Mouse (Mus musculus) megakaryocyte, embryonic 14.5 days (primary cell): ENCODE measurements around the gene Cxcr1. TPM values are rescaled to one million over a fixed set of nuclear protein-coding genes. Genes with fewer than 3 reads are reported as not detected.

ENCODE experiments used
- H3K27me3 ChIP-seq: replicated peaks from 2 replicates; pipeline ENCODE3; 2012; ENCODE audit warnings: inconsistent platforms
- H3K36me3 ChIP-seq: replicated peaks from 2 replicates; pipeline ENCODE3; 2012; ENCODE audit warnings: low read length, inconsistent platforms, mixed read lengths
- H3K4me1 ChIP-seq: 2 replicates; pipeline ENCODE4 v1.6.1; 2012; ENCODE audit warnings: inconsistent platforms
- H3K4me3 ChIP-seq: replicated peaks from 2 replicates; pipeline ENCODE3; 2012; ENCODE audit warnings: moderate library complexity, mild to moderate bottlenecking, inconsistent platforms
- H3K9me3 ChIP-seq: 2 replicates; pipeline ENCODE4 v1.6.1; 2012; ENCODE audit warnings: inconsistent platforms
- FLI1 ChIP-seq: IDR thresholded peaks from 2 replicates; pipeline ENCODE4 v1.6.1; 2012; ENCODE audit warnings: low read length, inconsistent platforms, mixed read lengths
- GATA1 ChIP-seq: IDR thresholded peaks from 3 replicates; pipeline ENCODE4 v1.6.1; 2012; ENCODE audit warnings: mixed read lengths, low read length, inconsistent platforms, borderline replicate concordance
- polyA plus RNA-seq: library from polyadenylated mRNA; stranded (reverse); fragments of >175 nt; gene quantifications from 2 replicates; pipeline ENCODE4 v1.2.3, GENCODE M21; 2012; ENCODE audit warnings: low replicate concordance; ENCODE audit not compliant: insufficient read depth

Cxcr1 gene
- not detected in 2 replicates for polyA plus RNA-seq

DNA sequence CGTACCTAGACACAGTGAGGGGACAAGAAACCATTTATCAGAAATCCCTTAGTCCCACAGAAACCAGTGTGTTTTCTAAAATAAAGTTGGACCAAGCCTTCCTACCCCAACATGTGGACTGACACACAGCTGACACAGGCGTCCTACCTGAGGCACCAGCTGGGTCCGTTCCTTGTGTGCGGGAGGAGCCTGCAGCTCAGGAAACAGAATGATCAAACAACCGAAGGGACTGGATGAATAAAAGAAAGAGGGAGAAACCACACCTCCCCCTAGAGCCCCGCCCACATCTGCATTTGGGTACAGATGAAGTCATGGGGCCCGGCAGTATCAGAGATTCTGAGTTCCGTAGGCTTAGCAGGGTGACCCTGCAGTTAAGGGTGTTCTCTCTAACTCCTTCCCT is at the start of gene Cxcr1:
Cxcr1 (minus strand) TSS at position 187 of the 400 bp plus-strand sequence.
- H3K4me3 ChIP-seq, result no peak within 1 kb of the TSS
- H3K9me3 ChIP-seq, result no peaks in the 10 kb centered on the region
- H3K4me1 ChIP-seq, result peaks cover 36% of the 10 kb centered on the region
- H3K36me3 ChIP-seq, result no peaks in the 10 kb centered on the region
- TF ChIP-seq GATA1 (no peak), FLI1 (no peak)
- peaks cover 21% of the 10 kb centered on the region for H3K27me3 ChIP-seq

DNA sequence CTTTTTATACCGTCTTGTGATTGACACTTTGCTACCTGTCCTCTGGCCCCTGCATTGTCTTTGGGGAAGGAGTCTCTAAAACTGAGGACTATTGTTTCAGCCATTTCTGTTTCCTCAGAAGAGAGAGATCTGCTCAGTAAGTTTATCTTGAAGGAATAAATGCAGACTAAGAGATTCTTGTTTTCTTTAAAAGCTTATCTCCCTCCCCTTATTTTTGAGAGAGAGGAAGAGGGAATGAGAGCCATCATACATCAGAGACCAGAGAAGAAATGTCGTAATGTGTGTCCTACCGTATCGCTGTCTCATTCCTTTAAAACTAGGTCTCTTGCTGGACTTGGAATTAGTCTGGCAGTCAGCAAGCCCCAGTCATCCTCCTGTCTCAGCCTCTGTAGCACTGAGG is 46.4 kb upstream of the Cxcr1 start:
- peaks cover 64% of the 10 kb centered on the region for H3K36me3 ChIP-seq

DNA sequence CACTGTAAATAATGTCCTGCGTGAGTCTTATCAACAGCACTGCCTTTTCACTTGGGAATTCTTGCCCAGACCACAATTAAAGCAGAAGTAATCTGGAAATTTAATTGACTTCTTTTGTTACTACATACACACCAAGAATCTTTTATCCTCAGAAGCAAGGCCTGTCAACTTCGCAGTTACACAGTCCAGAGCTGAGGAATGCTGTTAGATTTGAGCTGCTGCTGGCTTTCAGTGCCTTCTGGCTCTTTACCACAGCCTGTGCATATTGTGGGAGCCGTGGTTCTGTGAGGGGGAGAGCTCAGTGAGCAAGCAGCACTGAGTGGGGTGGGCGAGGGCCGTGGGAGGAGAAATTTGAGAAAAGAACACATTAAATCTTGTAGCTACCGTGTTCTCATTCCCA is 45.9 kb upstream of the Cxcr1 start:
- H3K4me3 ChIP-seq, result peak overlapping the region; percentile 100
- no peaks in the 10 kb centered on the region for H3K9me3 ChIP-seq
- H3K36me3 ChIP-seq, result peaks cover 59% of the 10 kb centered on the region
- H3K4me1 ChIP-seq, result peaks cover 70% of the 10 kb centered on the region
- H3K27me3 ChIP-seq, result no peaks in the 10 kb centered on the region
- no peak for TF ChIP-seq GATA1
- TF ChIP-seq FLI1, result no peak

More for the DNA sequence above, 46.4 kb upstream of the Cxcr1 start:
- H3K4me3 ChIP-seq, result peak overlapping the region; percentile 100
- peaks cover 73% of the 10 kb centered on the region for H3K4me1 ChIP-seq
- no peaks in the 10 kb centered on the region for H3K9me3 ChIP-seq
- TF ChIP-seq GATA1, result no peak
- TF ChIP-seq FLI1, result no peak
- H3K27me3 ChIP-seq, result no peaks in the 10 kb centered on the region

DNA sequence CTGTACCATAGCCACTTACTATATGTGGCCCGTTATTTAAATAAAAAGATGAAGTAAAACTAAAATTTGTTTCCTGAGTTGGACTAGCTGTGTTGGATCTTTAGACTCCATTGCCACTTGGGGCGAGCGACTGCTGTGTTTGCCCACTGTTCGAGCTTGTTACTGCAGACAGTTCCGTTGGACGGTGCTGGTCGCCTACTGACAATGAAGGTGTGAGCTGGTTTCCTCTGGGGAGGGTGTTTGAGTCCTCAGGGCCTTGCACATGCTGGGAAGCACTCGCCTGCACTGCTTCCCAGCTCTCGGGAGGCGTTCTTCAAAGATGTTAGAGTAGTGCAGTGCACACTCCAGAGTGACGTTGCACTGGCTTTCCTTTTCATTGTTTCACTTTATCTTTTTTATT is 45.2 kb upstream of the Cxcr1 start:
- TF ChIP-seq GATA1 (no peak), FLI1 (no peak)
- peaks cover 52% of the 10 kb centered on the region for H3K36me3 ChIP-seq
- H3K4me3 ChIP-seq, result peak overlapping the region; percentile 100
- peaks cover 70% of the 10 kb centered on the region for H3K4me1 ChIP-seq
- no peaks in the 10 kb centered on the region for H3K9me3 ChIP-seq
- H3K27me3 ChIP-seq, result no peaks in the 10 kb centered on the region

DNA sequence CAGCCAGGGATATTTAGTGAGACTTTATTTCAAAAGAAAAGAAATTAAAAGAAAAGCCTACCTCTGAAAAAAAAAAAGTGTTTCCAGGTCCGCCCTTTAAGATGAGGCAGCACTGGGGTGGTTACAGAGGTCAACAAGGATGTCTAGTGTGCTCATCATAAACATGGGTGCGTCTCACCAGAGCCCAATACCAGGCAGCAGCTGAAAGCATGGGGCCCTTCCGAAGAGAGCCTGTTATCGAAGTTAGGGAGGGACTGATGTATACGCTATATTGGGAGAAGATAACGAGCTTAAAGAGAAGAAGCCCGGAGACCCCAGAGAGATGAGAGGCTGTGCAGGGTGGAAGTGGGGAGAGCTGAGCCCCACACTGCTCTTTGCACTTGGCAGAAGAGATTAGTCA is 44.7 kb upstream of the Cxcr1 start:
- H3K4me1 ChIP-seq, result peaks cover 70% of the 10 kb centered on the region
- H3K4me3 ChIP-seq, result peak overlapping the region; percentile 100
- H3K27me3 ChIP-seq, result no peaks in the 10 kb centered on the region
- no peaks in the 10 kb centered on the region for H3K9me3 ChIP-seq
- TF ChIP-seq GATA1 (no peak), FLI1 (no peak)
- H3K36me3 ChIP-seq, result peaks cover 49% of the 10 kb centered on the region

DNA sequence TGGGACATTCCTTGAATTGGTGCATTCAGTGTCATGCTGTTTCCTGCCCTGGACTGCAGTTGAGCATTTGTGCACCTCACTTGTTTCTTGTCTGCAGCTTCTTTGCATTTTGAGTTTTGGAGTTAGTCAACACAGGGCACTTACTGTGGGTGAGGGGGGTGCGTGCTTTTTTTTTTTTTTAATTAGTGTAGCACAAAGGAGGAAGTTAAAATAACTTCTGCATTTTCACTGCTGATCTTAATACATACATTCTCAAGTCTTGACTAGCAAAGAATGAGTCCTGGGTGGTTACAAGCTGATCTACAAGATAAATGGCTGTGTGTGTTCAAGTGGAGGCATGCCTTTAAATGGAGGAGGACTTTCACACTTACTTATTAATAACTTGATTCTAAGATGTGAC is 43.7 kb upstream of the Cxcr1 start:
- H3K4me1 ChIP-seq, result peaks cover 61% of the 10 kb centered on the region
- peak overlapping the region; percentile 100 for H3K4me3 ChIP-seq

DNA sequence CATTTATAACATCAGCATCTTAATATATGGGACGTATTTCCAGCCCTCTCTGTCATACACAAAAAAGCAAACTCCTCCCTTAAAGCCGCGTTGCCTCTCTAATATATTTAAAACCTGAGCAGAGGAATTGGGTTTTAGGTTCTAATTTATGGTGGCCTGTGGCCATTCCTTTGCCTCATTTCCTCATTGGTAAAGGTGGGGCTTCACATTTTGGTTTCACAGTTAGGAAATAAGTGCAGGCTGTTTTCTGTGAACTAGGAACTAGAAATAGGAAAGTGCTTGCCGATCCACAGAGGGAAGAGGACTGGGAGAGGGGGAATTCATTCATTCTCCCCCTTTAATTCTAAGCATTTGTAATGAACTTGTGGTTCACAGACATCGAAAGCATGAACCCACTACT is 43.2 kb upstream of the Cxcr1 start:
- H3K9me3 ChIP-seq, result no peaks in the 10 kb centered on the region
- H3K27me3 ChIP-seq, result no peaks in the 10 kb centered on the region
- TF ChIP-seq FLI1 (no peak), GATA1 (no peak)
- H3K4me1 ChIP-seq, result peaks cover 56% of the 10 kb centered on the region
- peak overlapping the region; percentile 100 for H3K4me3 ChIP-seq
- H3K36me3 ChIP-seq, result peaks cover 37% of the 10 kb centered on the region

More for the DNA sequence above, 43.7 kb upstream of the Cxcr1 start:
- Histone ChIP-seq H3K36me3 (peaks cover 42% of the 10 kb centered on the region), H3K9me3 (no peaks in the 10 kb centered on the region), H3K27me3 (no peaks in the 10 kb centered on the region)
- TF ChIP-seq FLI1, result no peak
- TF ChIP-seq GATA1, result no peak

DNA sequence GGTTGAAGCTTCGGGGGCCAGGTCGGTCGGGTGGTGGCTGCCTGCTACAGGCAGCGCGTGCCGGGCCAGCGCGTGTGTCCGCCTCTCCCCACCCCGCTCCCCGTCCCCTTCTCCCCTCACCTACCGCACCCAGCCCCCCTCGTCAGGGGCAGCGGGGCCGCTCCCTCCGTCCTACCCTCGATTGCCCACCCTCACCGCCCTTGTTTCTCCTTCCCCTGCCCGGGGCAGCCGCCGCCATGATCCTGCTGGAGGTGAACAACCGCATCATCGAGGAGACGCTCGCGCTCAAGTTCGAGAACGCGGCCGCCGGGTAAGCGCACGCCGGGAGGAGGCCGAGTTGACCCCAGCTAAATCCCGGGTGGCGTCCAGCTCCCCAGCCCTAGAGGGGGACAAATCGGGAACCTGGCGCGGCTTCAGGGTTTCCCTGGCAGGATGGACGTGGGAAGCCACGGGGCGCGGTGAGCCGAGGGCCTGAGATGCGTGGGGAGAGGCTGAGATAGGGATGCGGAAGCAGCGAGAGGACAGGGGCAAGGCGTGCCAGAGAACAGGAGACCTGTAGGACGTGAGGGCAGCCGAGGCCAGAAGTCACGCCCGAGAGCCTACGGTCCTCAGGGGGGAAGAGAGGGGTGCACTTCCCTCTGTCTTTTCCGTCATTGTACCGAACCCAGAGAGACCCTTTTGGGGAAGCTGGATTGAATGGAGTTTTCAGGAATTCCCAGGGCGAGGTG is 42.3 kb upstream of the Cxcr1 start:
- H3K36me3 ChIP-seq, result peaks cover 28% of the 10 kb centered on the region
- no peak for TF ChIP-seq GATA1
- TF ChIP-seq FLI1, result no peak
- H3K4me1 ChIP-seq, result peaks cover 52% of the 10 kb centered on the region
- H3K9me3 ChIP-seq, result no peaks in the 10 kb centered on the region
- peak overlapping the region; percentile 100 for H3K4me3 ChIP-seq
- H3K27me3 ChIP-seq, result no peaks in the 10 kb centered on the region

DNA sequence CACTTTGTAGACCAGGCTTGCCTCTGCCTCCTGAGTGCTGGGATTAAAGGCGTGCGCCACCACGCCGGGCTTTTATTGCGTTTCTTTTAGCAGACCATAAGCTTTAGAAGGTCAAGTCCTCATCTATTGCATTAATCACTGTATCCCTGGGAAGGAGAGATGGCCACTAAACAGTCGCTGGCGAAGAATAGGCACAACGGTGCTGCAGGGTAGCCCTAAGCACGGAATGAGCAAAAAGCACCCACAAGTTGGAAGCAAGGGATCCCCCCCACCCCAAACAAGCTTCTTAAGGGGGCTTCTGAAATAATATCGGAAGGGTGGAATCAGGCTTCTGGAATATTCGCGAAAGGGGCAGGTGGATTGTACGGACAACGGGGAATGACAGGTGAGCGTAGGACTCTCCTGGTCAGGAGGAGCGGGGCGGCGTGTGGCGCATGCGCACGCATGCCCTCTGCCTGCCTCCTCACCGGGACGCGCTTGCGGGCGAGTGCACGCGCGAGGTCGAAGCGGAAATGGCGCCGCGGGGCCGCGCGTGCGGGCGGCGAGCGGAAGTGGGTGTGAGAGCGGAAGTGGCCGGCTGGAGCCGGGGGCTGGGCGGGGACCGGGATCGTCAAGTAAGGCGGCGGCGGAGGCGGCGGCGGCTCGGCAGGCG is 41.6 kb upstream of the Cxcr1 start, which contains the start of gene Arpc2:
Arpc2 (plus strand) TSS at position 147 of the 652 bp plus-strand sequence.
- Histone ChIP-seq H3K9me3 (no peaks in the 10 kb centered on the region), H3K4me1 (peaks cover 56% of the 10 kb centered on the region), H3K4me3 (peak within 1 kb of the TSS; percentile 100), H3K36me3 (peaks cover 26% of the 10 kb centered on the region), H3K27me3 (no peaks in the 10 kb centered on the region)
- TF ChIP-seq FLI1 (peak; percentile 97), GATA1 (no peak)

DNA sequence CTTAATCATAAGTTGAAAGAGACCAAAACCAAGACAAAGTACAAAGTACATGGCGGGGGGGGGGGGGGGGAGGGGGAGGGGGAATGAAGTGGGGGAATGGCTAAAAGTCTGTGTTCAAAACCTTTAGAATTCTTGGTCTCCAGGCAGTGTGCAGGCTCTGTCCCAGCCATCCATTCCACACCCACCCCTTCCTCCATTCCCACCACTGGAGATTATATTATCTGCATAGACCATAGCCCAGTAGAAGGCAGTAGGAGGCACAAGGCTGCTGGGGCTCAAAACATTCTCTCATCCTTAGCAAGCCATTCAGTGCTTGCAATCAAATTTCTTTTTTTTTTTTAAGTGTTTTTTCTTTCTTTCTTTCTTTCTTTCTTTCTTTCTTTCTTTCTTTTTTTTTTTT is 36.6 kb upstream of the Cxcr1 start:
- Histone ChIP-seq H3K4me3 (no peak overlapping the region), H3K4me1 (peaks cover 52% of the 10 kb centered on the region), H3K27me3 (no peaks in the 10 kb centered on the region), H3K9me3 (no peaks in the 10 kb centered on the region), H3K36me3 (peaks cover 2% of the 10 kb centered on the region)
- TF ChIP-seq FLI1, result no peak
- TF ChIP-seq GATA1, result no peak
